ENCODE assay signal across 9 mouse cellular contexts in the genomic region with DNA sequence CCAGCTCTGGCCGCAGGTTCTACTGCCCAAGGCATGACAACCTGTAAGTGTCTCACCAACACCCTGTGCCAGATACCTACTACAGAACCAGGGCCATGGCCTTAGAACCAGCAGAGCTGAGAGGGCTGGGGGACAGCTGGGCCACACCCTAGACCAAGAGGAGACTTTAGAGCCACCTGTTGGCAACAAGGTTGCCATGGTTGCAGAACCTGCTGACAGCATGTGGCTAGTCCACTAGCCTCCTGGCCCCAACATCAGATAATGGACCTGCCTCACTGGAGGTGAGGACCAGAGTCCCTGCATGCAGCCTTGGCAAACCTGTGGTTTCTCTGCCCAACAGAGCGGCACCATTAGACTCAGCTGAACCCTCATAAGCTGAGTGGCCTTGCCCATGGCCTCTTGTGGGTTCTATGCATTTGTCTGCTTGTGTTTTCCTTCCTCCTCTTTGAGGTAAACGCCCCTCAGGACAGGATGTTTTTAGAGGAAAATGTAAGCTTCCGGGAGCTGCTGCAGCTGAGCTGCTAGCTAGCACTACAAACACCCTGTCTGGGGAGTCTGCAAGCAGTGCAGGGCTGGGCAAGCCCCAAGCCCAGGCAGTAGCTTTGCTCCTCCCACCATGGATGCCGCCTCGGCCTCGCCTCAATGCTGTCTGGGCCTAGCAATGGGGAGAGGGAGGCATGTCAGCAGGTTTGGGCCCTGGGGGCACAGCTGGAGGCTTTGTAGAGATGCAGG. TPM values are rescaled to one million over a fixed set of nuclear protein-coding genes. Genes with fewer than 3 reads are reported as not detected.
A peak's percentile ranks its signal among the peaks of the same experiment; 100 is the strongest.
DNase-seq lines count a peak whose midpoint lies in the region; ATAC-seq lines count a peak whose summit lies in the region.
"Had no signal": no experiment of that assay in that cellular context is flagged by ENCODE, and none has a peak within 500 bp of the region (broad histone marks: within the 10 kb centered on the region; RNA-seq: fewer than 3 reads in every experiment).

No protein-coding gene starts in this region.

- WGBS in neural tube, embryonic 15.5 days, result 71% methylated on average over 7 of the region's 7 CpGs

- no peak overlapping the region for H3K9ac ChIP-seq in neural tube, embryonic 15.5 days (replicated peaks)
- H3K9ac ChIP-seq: neural tube, embryonic 13.5 days had no signal

- no peak overlapping the region for H3K4me2 ChIP-seq in neural tube, embryonic 15.5 days
- H3K4me2 ChIP-seq: neural tube, embryonic 13.5 days had no signal

- H3K4me3 ChIP-seq in neural tube, embryonic 15.5 days (replicated peaks), result no peak overlapping the region
- H3K4me3 ChIP-seq: neural tube, embryonic 13.5 days had no signal

- H3K4me1 ChIP-seq in neural tube, embryonic 15.5 days, result peaks cover 32% of the 10 kb centered on the region

- ATAC-seq in neural tube, embryonic 15.5 days (ENCODE audit: low FRiP score), result no peak

- peak; percentile 9 for DNase-seq in gastrocnemius, postnatal 10 days
- no peak for DNase-seq in gastrocnemius, adult 8-10 months (ENCODE audit: low spot score in 2 of 2)
- DNase-seq in urinary bladder, postnatal 14 days (ENCODE audit: low spot score), result peak; percentile 41
- no peak for DNase-seq in urinary bladder, postnatal 4 days (ENCODE audit: low spot score in 2 of 2)
- peak; percentile 64 for DNase-seq in lung, postnatal 14 days
- DNase-seq in thymus, postnatal 4 days, result peak; percentile 84
- no peak for DNase-seq in adrenal gland, postnatal 10 days

- H3K27ac ChIP-seq in neural tube, embryonic 15.5 days (replicated peaks), result no peak overlapping the region
- H3K27ac ChIP-seq: neural tube, embryonic 13.5 days had no signal

- H3K9me3 ChIP-seq in neural tube, embryonic 15.5 days (replicated peaks), result no peaks in the 10 kb centered on the region
- H3K9me3 ChIP-seq: neural tube, embryonic 13.5 days had no signal

- H3K27me3 ChIP-seq in neural tube, embryonic 15.5 days (replicated peaks), result no peaks in the 10 kb centered on the region
- H3K27me3 ChIP-seq: neural tube, embryonic 13.5 days had no signal

- no peaks in the 10 kb centered on the region for H3K36me3 ChIP-seq in neural tube, embryonic 15.5 days
- H3K36me3 ChIP-seq: neural tube, embryonic 13.5 days had no signal

RNA-seq across cellular contexts. Expression of a gene that starts 14.5 kb away (rescaled TPM):
- 1 to 10 TPM; 2.0 to 4.6 TPM for total RNA-seq in gastrocnemius, postnatal 10 days (2021)
- under 1 TPM; 0.31 to 0.39 (median 0.34) TPM for total RNA-seq in gastrocnemius, adult 8-10 months (2022)
- polyA plus RNA-seq in neural tube, embryonic 15.5 days (2015; fragmentation: Nextera tagmentation; extraction: Ambion mirVana), result 5.0 and 50.9 TPM in 2 replicates
- 10 to 100 TPM; 41.7 to 42.2 TPM for total RNA-seq in adrenal gland, postnatal 10 days (2021)

RNA-seq across cellular contexts. Expression of a gene that starts 36.5 kb away (rescaled TPM):
- 100 to 1,000 TPM; 254 to 257 TPM for total RNA-seq in gastrocnemius, postnatal 10 days (2021)
- 100 to 1,000 TPM; 285 to 312 (median 290) TPM for total RNA-seq in gastrocnemius, adult 8-10 months (2022)
- polyA plus RNA-seq in neural tube, embryonic 15.5 days (2015; fragmentation: Nextera tagmentation; extraction: Ambion mirVana), result 1,008 and 1,082 TPM in 2 replicates
- total RNA-seq in adrenal gland, postnatal 10 days (2021), result 100 to 1,000 TPM; 309 to 323 TPM

RNA-seq across cellular contexts. Expression of a gene that starts 54.5 kb away (rescaled TPM):
- not detected for total RNA-seq in gastrocnemius, postnatal 10 days (2021)
- not detected for total RNA-seq in gastrocnemius, adult 8-10 months (2022)
- polyA plus RNA-seq in neural tube, embryonic 15.5 days (2015; fragmentation: Nextera tagmentation; extraction: Ambion mirVana), result not detected in 2 replicates
- total RNA-seq in adrenal gland, postnatal 10 days (2021), result not detected
- polyA plus RNA-seq: neural tube, embryonic 13.5 days had no signal

Comparison
In these comparisons a context has a peak if more than half of its experiments do, and no peak if none do; other contexts are left out.
1. DNase-seq: peak in gastrocnemius, postnatal 10 days (single experiment), urinary bladder, postnatal 14 days (single experiment), lung, postnatal 14 days (single experiment) and thymus, postnatal 4 days (single experiment); none in gastrocnemius, adult 8-10 months (0 of 2), urinary bladder, postnatal 4 days (0 of 2) and adrenal gland, postnatal 10 days (single experiment).
2. RNA of a gene that starts 14.5 kb away (total RNA-seq): 41.7 to 42.2 TPM in adrenal gland, postnatal 10 days; 2.0 to 4.6 TPM in gastrocnemius, postnatal 10 days and 0.31 to 0.39 TPM in gastrocnemius, adult 8-10 months; every median in the first group is over 4 times any median in the second.